Mouse (Mus musculus): ENCODE results near the gene Rhot2.

- TF ChIP-seq CHD2 (IDR thresholded peaks at IDR 0.05; ENCODE audit: low read depth, low read length) (no peak), HCFC1 (IDR thresholded peaks at IDR 0.05; ENCODE audit: borderline replicate concordance, insufficient read depth, low read length) (no peak), MAFK (IDR thresholded peaks at IDR 0.05; ENCODE audit: insufficient read depth, low read depth, low read length) (no peak)
Observed at GRCm38 (mm10) chr17:25825984-25826570, 18.6 kb downstream of the Rhot2 start.

All from ES-E14 (cell line).